Mouse (Mus musculus) liver, adult 2 months (tissue): ENCODE results near the gene Wbp2. TPM values are rescaled to one million over a fixed set of nuclear protein-coding genes. Genes with fewer than 3 reads are reported as not detected.

Experiments used
- DNase-seq: peaks from one replicate; pipeline ENCODE4 v3.0.0-alpha.2; 2011; ENCODE audit warnings: low read depth, low spot score; ENCODE audit errors: extremely low read depth
- H3K27ac ChIP-seq: fragments of 200-500 bp; replicated peaks from 2 replicates; pipeline ENCODE4 v1.5.1; 2012; ENCODE audit warnings: low read depth, mild to moderate bottlenecking, control low read depth, inconsistent platforms, low read length; ENCODE audit not compliant: insufficient read depth
- H3K27me3 ChIP-seq: fragments of 200-500 bp; 2 replicates; pipeline ENCODE4 v1.6.1; 2012; ENCODE audit warnings: mild to moderate bottlenecking, moderate library complexity, low read length, inconsistent platforms; ENCODE audit not compliant: control insufficient read depth, insufficient read depth
- H3K36me3 ChIP-seq: fragments of 200-500 bp; 2 replicates; pipeline ENCODE4 v1.6.1; 2012; ENCODE audit warnings: low read length, inconsistent platforms; ENCODE audit not compliant: control insufficient read depth, insufficient read depth
- H3K4me1 ChIP-seq: fragments of 200-500 bp; 2 replicates; pipeline ENCODE4 v1.6.1; 2011; ENCODE audit warnings: low read length; ENCODE audit not compliant: control insufficient read depth, insufficient read depth
- H3K4me3 ChIP-seq: fragments of 200-500 bp; 2 replicates; pipeline ENCODE4 v1.5.1; 2011; ENCODE audit warnings: low read depth, mild to moderate bottlenecking, control low read depth, low read length, moderate library complexity; ENCODE audit not compliant: insufficient read depth
- H3K79me2 ChIP-seq: fragments of 200-500 bp; 2 replicates; pipeline ENCODE4 v1.6.1; 2012; ENCODE audit warnings: inconsistent platforms, mild to moderate bottlenecking, low read length, moderate library complexity; ENCODE audit not compliant: control insufficient read depth, insufficient read depth
- H3K9ac ChIP-seq: fragments of 200-500 bp; 2 replicates; pipeline ENCODE4 v1.6.1; 2012; ENCODE audit warnings: low read depth, mild to moderate bottlenecking, control low read depth, inconsistent platforms, low read length
- CTCF ChIP-seq: fragments of 200-500 bp; IDR thresholded peaks from 2 replicates; pipeline ENCODE4 v1.5.1; 2011; ENCODE audit warnings: low read depth, low read length, control low read depth
- POLR2A ChIP-seq: fragments of 200-500 bp; IDR thresholded peaks from 2 replicates; pipeline ENCODE4 v1.6.1; 2011; ENCODE audit warnings: low read length, control low read depth; ENCODE audit not compliant: insufficient read depth; ENCODE audit errors: extremely low read depth
- WGBS: fragments of 180-500 bp; shearing (Covaris S2); methylation state at CpG from one replicate; pipeline ENCODE4 v1.1.7; 2018; 5-methylcytosine and 5-hydroxymethylcytosine counted together
- polyA plus RNA-seq: library from polyadenylated mRNA; depleted of rRNA; stranded (reverse); fragments of >200 nt; gene quantifications from 2 replicates; pipeline ENCODE4 v1.2.3, GENCODE M21; 2012
- total RNA-seq: library from RNA; depleted of rRNA; stranded (reverse); fragments of >200 nt; gene quantifications from 2 replicates; pipeline ENCODE4 v1.2.3, GENCODE M21; 2014

Wbp2 gene
- total and polyA plus RNA-seq, 2 experiments, result 14.8 to 166 TPM

DNA sequence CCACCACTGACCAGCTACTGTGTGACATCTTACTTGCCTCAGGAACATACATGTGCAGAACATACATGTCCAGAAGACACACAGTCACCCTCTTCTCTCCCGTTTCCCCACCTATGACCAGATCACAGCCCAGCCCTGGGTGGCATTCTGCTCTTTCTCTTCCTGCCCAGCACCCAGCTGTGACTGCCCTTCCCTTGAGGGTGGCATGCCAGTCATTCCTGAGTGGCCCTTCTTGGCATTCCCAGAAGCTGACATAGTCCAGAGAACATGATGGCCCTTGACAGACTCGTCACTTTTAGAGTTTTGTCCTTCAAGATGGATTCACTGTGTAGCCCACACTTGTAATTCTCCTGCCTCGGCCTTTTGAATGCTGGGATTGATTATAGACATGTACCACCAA is 14.2 kb downstream of the Wbp2 start:
- no peak for DNase-seq
- no peaks in the 10 kb centered on the region for H3K27me3 ChIP-seq
- H3K4me1 ChIP-seq, result no peaks in the 10 kb centered on the region
- TF ChIP-seq POLR2A (no peak), CTCF (no peak)
- no peaks in the 10 kb centered on the region for H3K36me3 ChIP-seq
- H3K27ac ChIP-seq, result no peak overlapping the region
- WGBS, result 91% methylated on average over 3 of the region's 3 CpGs
- no peak overlapping the region for H3K9ac ChIP-seq
- H3K4me3 ChIP-seq, result no peak overlapping the region
- H3K79me2 ChIP-seq, result no peaks in the 10 kb centered on the region

DNA sequence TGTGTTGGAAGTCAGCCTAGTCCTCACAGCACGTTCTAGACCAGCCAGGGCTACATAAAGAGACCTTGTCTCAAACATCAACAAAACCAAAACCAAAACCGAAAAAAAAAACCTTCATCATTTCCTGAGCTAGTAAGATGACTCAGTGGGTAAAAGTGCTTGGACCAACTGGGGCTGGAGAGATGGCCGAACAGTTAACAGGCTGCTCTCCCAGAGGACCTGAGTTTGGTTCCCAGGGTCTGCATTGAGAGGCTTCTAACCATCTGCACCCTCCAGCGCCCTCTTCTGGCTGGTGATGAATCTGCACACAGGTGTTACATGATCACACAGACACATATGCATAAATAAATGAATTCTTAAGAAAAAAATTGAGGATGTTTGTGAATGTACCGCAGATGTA is 15.3 kb downstream of the Wbp2 start:
- WGBS, result 67% methylated on average over 5 of the region's 5 CpGs
- Histone ChIP-seq H3K79me2 (no peaks in the 10 kb centered on the region), H3K4me3 (no peak overlapping the region), H3K27me3 (no peaks in the 10 kb centered on the region), H3K27ac (no peak overlapping the region), H3K36me3 (no peaks in the 10 kb centered on the region), H3K4me1 (no peaks in the 10 kb centered on the region), H3K9ac (no peak overlapping the region)
- DNase-seq, result no peak
- TF ChIP-seq CTCF, result peak; percentile 44
- no peak for TF ChIP-seq POLR2A

DNA sequence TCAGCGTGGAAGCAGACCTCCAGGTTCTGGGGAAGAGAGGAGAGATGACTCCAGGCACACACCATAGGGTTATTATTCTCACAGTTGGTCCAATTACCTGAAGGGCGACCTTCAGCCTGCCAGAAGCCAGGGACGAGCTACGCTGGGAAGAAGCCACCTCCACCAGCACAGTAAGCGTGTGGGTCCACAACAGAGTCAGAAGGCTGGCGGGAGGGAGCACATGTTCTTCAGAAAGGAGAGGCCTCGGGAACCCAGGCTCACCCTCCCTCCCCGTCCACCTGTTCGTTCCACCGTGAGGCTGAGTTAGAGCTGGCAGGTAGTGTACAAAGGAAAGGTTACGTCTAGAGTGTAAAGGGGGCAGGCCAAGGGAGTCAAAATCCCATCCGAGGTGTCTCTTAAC is 21.4 kb downstream of the Wbp2 start:
- Histone ChIP-seq H3K4me3 (no peak overlapping the region), H3K27ac (no peak overlapping the region), H3K27me3 (no peaks in the 10 kb centered on the region), H3K79me2 (no peaks in the 10 kb centered on the region), H3K36me3 (no peaks in the 10 kb centered on the region), H3K4me1 (no peaks in the 10 kb centered on the region), H3K9ac (no peak overlapping the region)
- TF ChIP-seq CTCF, result no peak
- no peak for TF ChIP-seq POLR2A
- no peak for DNase-seq
- 87% methylated on average over 12 of the region's 12 CpGs for WGBS

DNA sequence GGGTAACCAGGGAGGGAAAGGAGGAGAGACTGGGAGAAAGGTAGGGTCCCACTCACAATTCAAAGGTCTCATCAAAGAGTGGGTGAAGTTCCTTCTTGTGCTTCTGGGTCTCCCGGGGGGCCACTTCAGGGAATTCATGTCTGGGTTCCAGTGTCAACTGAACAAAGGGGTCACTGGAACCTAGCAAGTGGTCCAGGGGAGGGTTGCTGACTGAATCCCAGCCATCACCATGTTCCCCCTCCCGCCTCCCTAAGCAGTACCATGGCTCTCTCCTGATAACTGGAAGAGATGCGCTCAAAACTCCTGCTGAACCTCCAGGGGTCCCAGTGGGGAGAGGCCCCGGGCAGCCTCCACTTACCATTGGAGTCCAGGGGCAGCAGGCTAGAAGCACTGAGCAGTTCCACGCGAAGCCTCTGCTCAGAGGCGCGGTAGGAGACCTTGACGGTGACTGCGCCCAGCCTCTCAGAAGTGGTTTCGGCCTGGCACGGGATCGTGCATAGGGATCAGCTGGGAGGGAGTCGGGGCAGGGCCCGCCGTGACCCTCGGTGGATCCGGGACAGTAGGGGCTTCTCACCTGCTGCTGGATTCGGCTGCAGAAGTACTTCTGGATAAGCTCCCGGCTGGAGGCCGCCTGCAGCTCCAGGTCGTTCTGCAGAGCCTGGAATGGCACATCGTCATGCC is 22.5 kb downstream of the Wbp2 start:
- Histone ChIP-seq H3K9ac (no peak overlapping the region), H3K27ac (no peak overlapping the region), H3K4me3 (no peak overlapping the region), H3K79me2 (no peaks in the 10 kb centered on the region), H3K4me1 (no peaks in the 10 kb centered on the region), H3K27me3 (no peaks in the 10 kb centered on the region), H3K36me3 (peaks cover 2% of the 10 kb centered on the region; the same call in 1 of the 2 replicates)
- TF ChIP-seq POLR2A (no peak), CTCF (no peak)
- 69% methylated on average over 23 of the region's 23 CpGs for WGBS
- no peak for DNase-seq

DNA sequence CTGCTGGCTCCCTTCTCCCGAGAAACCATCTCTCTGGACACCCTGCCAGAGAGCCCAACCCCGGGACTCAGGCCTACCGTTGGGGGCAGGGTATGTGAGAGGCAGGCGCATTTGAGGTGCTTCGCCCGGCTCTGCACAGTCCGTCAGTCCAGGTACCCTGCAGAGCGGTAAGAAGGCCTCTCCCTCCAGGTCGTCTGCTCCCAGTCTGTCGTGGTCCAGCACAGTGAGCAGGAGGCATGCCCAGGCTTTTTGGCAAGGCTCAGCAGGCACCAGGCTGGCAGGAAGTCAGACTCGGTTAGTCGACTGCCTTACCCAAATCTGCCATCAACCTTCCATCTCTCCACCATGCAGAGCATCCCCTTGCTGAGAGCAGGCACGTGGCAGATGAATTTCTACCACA is 23.2 kb downstream of the Wbp2 start:
- TF ChIP-seq CTCF (no peak), POLR2A (no peak)
- Histone ChIP-seq H3K4me3 (no peak overlapping the region), H3K4me1 (no peaks in the 10 kb centered on the region), H3K9ac (no peak overlapping the region), H3K27me3 (no peaks in the 10 kb centered on the region), H3K27ac (no peak overlapping the region), H3K36me3 (peaks cover 2% of the 10 kb centered on the region; the same call in 1 of the 2 replicates), H3K79me2 (no peaks in the 10 kb centered on the region)
- DNase-seq, result no peak
- 53% methylated on average over 13 of the region's 13 CpGs for WGBS

DNA sequence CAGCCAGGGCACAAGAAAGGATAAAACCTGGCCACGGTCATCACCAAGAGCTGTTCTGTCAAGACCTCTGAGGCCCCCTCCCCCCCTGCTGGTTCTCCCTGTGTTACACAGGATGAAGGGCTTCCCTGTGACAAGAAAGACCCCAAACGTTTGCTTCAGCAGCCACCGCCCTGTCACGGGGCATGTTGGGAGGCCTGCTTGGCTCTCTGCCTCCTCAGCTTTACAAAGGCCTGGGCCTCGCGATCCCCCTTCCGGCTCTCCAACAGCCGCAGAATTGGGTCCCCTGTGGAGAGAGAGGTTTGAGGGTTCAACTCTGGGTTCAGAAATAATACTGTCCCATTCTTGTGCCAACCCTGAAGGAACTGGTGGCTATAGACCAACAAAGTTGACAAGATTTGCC is 24.3 kb downstream of the Wbp2 start:
- Histone ChIP-seq H3K4me1 (no peaks in the 10 kb centered on the region), H3K79me2 (no peaks in the 10 kb centered on the region), H3K36me3 (peaks cover 2% of the 10 kb centered on the region; the same call in 1 of the 2 replicates), H3K4me3 (no peak overlapping the region), H3K27ac (no peak overlapping the region), H3K9ac (no peak overlapping the region), H3K27me3 (no peaks in the 10 kb centered on the region)
- TF ChIP-seq POLR2A (no peak), CTCF (no peak)
- 82% methylated on average over 8 of the region's 8 CpGs for WGBS
- no peak for DNase-seq
